Mouse (Mus musculus) lung, postnatal 0 days (tissue): ENCODE results near the gene H2-M10.2.

ENCODE experiments used
- CTCF ChIP-seq: IDR thresholded peaks from 2 replicates; pipeline ENCODE4 v1.5.1; 2016; ENCODE audit warnings: antibody characterized with exemption, mild to moderate bottlenecking
- EP300 ChIP-seq: IDR thresholded peaks from 2 replicates; pipeline ENCODE4 v1.6.1; 2016; ENCODE audit warnings: antibody characterized with exemption, mild to moderate bottlenecking, control low read depth

DNA sequence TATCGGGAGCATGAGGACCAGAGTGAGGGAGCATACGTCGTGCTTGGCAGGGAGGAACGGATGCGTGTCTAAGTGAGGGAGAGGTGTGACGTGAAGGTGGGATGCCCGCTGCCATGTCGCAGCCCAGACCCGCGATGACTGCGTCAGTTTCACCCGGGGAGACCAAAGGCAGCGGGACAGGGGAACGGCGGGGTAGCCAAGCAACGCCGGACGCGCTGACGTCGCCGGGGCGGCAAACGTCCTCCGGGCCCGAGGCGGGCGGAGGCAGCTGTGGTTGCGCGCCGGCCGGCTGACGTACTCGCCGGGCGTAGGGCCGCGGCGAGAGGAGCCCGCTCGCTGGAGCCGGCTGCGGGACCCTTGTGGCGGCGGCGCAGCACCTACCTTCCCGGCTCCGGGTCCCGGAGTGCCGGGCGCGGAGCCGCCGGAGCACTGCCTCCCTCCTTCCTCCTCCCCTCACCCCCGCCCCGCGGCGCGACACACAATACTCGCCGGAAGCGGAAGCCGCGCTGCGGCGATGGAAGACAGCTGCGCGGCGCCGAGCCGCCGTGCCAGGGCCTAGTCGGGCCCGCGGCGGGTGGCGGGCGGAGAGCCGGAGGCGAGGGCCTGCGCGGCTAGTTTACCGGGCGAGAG lies 15.2 kb downstream of the H2-M10.2 start:
- TF ChIP-seq CTCF (no peak), EP300 (no peak)
